Mouse (Mus musculus): ENCODE measurements around the gene Rbfox1. TPM values are rescaled to one million over a fixed set of nuclear protein-coding genes. Genes with fewer than 3 reads are reported as not detected.

Gene Rbfox1
- polyA plus RNA-seq, 1 experiment from 2014 or later: 3.3 TPM

DNA sequence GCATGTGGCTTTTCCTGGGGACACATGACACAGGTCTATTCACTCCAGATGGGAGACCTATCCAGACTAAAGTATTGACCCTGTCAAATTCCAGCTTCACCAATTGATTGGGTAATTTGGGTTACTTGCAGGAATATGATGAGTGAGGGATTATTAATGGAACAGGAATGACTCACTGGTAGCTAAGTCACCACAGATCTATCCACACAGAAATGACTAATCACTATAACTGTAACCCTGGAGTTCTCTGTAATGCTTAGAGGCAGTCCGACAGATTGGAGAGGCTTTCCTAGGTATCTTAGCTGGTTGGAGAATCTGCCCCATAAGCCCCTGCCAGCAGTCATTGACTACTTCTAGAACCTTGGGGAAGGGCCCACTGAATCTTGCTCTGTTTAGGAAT, 827.2 kb downstream of the Rbfox1 start:
- no peak for TF ChIP-seq CTCF (IDR thresholded peaks at IDR 0.05; ENCODE audit: low read depth)
- no peak for DNase-seq (ENCODE audit: low spot score)
- no peak overlapping the region for H3K9ac ChIP-seq (ENCODE audit: low read depth, low read length)
- WGBS: 86% methylated on average over 1 of the region's 1 CpGs
- no peak overlapping the region for H3K27ac ChIP-seq
- no peak overlapping the region for H3K4me3 ChIP-seq (replicated peaks; ENCODE audit: low read depth, low read length)
- no peak for ATAC-seq (replicated peaks; ENCODE audit: low FRiP score, low read depth)
- no peaks in the 10 kb centered on the region for H3K9me3 ChIP-seq (replicated peaks; ENCODE audit: low read length)
- H3K4me1 ChIP-seq (replicated peaks; ENCODE audit: insufficient read depth, low read length): no peaks in the 10 kb centered on the region
- H3K27me3 ChIP-seq (ENCODE audit: insufficient read depth, low read length): no peaks in the 10 kb centered on the region
- H3K36me3 ChIP-seq (ENCODE audit: insufficient read depth, low read length): no peaks in the 10 kb centered on the region
- no peak overlapping the region for H3K4me2 ChIP-seq (ENCODE audit: low read length)

DNA sequence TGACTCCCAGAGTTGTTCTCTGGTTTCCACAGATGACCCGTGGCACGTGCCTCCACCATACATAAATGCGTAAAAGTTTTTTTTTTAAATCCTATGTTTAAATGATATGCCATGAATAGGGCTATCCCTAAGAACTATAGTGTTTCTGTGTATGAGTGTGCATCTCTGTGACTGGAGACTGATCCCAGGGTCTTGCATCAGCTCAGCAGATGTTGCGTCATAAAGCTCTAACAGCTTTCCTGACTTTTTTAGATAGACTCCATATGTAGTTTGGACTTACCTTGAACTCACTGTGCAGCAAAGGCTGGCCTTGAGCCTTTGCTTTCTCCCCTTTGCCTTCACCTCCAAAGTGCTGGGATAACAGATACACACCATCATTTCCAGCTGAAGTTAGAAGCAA, 830.1 kb downstream of the Rbfox1 start:
- Histone ChIP-seq H3K36me3 (ENCODE audit: insufficient read depth, low read length) (no peaks in the 10 kb centered on the region), H3K4me3 (replicated peaks; ENCODE audit: low read depth, low read length) (no peak overlapping the region), H3K9ac (ENCODE audit: low read depth, low read length) (no peak overlapping the region), H3K27me3 (ENCODE audit: insufficient read depth, low read length) (no peaks in the 10 kb centered on the region), H3K4me1 (replicated peaks; ENCODE audit: insufficient read depth, low read length) (no peaks in the 10 kb centered on the region), H3K9me3 (replicated peaks; ENCODE audit: low read length) (no peaks in the 10 kb centered on the region), H3K4me2 (ENCODE audit: low read length) (no peak overlapping the region), H3K27ac (no peak overlapping the region)
- 88% methylated on average over 4 of the region's 4 CpGs for WGBS
- DNase-seq (ENCODE audit: low spot score) (no peak), ATAC-seq (replicated peaks; ENCODE audit: low FRiP score, low read depth) (no peak)
- no peak for TF ChIP-seq CTCF (IDR thresholded peaks at IDR 0.05; ENCODE audit: low read depth)

DNA sequence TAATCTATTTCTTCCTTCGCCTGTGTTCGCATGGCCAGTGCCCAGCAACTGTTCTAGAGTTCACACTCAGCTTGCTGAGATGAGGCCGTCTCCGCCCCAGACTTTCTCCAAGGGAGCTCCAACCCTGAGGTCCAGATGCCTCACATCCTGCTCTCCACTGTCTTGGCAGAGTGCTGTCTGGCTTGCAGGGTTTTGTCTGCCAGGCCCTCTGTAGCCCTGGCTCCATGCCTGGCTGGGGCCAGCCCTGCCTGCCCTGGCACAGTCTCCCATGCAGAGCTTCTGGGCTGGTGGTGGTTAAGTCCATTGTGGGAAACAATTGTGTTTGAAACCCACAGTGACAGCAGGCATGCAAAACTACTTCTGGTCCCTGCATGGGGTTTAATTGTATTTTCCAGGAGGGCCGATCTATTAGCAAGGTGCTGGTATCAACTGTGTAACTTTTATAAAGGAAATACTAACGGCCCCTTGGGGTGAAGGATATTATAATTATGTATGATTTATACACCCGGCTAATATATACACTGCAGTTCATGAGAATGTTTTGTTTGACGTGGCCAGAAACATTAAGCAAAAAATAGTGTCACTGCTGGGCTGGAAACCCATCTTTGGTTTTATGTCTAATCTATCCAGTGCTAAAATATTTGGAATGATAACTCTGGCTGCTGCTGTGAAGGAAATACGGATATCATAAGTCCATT, 831.2 kb downstream of the Rbfox1 start:
- H3K4me2 ChIP-seq (ENCODE audit: low read length): no peak overlapping the region
- 83% methylated on average over 9 of the region's 9 CpGs for WGBS

DNA sequence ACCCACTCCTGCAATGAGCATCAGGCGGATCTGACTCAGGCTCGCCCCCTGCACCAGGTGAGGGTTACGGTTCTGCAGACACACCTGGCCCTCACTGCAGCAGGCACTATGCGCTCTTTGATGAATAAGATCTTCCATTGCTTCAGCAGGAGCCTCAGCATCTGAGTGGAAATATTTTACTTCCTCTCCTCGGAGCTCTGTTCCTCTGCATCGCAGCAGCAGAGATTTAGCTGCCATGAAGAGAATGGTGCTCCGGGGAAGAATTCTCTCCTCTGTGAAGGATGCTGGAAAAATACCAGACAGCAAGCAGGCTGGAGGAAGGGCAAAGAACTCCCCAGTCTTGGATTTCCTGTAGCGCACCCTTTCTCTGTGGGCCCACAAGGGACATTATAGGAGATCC, 833.9 kb downstream of the Rbfox1 start:
- Histone ChIP-seq H3K27ac (no peak overlapping the region), H3K4me2 (ENCODE audit: low read length) (no peak overlapping the region), H3K4me1 (replicated peaks; ENCODE audit: insufficient read depth, low read length) (no peaks in the 10 kb centered on the region), H3K27me3 (ENCODE audit: insufficient read depth, low read length) (no peaks in the 10 kb centered on the region), H3K9ac (ENCODE audit: low read depth, low read length) (no peak overlapping the region), H3K9me3 (replicated peaks; ENCODE audit: low read length) (no peaks in the 10 kb centered on the region), H3K4me3 (replicated peaks; ENCODE audit: low read depth, low read length) (no peak overlapping the region), H3K36me3 (ENCODE audit: insufficient read depth, low read length) (no peaks in the 10 kb centered on the region)
- ATAC-seq (replicated peaks; ENCODE audit: low FRiP score, low read depth) (no peak), DNase-seq (ENCODE audit: low spot score) (no peak)
- 72% methylated on average over 8 of the region's 8 CpGs for WGBS
- TF ChIP-seq CTCF (IDR thresholded peaks at IDR 0.05; ENCODE audit: low read depth): no peak

More for the DNA sequence above, 831.2 kb downstream of the Rbfox1 start:
- TF ChIP-seq CTCF (IDR thresholded peaks at IDR 0.05; ENCODE audit: low read depth): no peak
- no peaks in the 10 kb centered on the region for H3K27me3 ChIP-seq (ENCODE audit: insufficient read depth, low read length)
- no peaks in the 10 kb centered on the region for H3K4me1 ChIP-seq (replicated peaks; ENCODE audit: insufficient read depth, low read length)
- no peak overlapping the region for H3K4me3 ChIP-seq (replicated peaks; ENCODE audit: low read depth, low read length)
- no peaks in the 10 kb centered on the region for H3K9me3 ChIP-seq (replicated peaks; ENCODE audit: low read length)
- no peak overlapping the region for H3K27ac ChIP-seq
- ATAC-seq (replicated peaks; ENCODE audit: low FRiP score, low read depth): no peak
- no peaks in the 10 kb centered on the region for H3K36me3 ChIP-seq (ENCODE audit: insufficient read depth, low read length)
- no peak overlapping the region for H3K9ac ChIP-seq (ENCODE audit: low read depth, low read length)
- no peak for DNase-seq (ENCODE audit: low spot score)

DNA sequence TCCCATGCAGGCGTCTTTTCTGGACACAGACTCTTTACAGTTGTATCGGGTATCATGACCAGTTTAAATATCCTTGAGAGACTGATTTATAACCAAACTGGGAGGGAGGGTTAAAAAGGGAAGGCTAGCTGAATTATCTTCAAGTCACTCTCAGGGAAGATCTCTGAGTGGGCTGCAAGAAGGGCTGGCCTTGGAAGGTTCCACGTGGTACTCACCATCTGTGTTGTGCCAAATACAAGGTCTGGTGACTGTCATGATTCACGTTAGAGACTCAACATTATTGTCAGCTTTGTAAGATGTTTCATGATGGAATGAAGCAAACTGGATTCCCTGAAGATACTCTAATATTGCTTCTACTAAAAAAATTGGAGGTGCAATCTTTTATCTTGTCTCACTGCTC, 847.5 kb downstream of the Rbfox1 start:
- ATAC-seq (replicated peaks; ENCODE audit: low FRiP score, low read depth): no peak

DNA sequence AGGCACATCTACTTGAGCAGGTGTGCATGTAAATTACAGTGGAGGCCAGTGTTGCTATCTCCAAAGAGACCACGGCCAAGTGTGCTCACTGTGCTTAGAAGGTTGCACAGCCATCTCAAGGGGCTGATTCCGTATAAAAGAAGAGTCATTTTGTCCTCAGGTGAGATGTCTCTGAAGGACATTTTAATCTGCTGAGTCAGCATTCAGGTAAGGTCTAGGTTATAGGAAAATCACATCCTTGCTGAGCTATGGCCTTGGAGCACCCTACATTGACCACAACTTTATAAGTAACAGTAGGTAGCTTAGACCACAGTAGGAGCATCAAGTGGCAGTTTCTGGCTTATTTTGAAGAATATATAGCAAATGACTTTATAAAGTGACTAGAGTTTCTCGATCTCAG, 848.3 kb downstream of the Rbfox1 start:
- Histone ChIP-seq H3K27me3 (ENCODE audit: insufficient read depth, low read length) (no peaks in the 10 kb centered on the region), H3K36me3 (ENCODE audit: insufficient read depth, low read length) (no peaks in the 10 kb centered on the region), H3K9ac (ENCODE audit: low read depth, low read length) (no peak overlapping the region), H3K27ac (no peak overlapping the region), H3K4me1 (replicated peaks; ENCODE audit: insufficient read depth, low read length) (no peaks in the 10 kb centered on the region), H3K4me3 (replicated peaks; ENCODE audit: low read depth, low read length) (no peak overlapping the region), H3K9me3 (replicated peaks; ENCODE audit: low read length) (no peaks in the 10 kb centered on the region), H3K4me2 (ENCODE audit: low read length) (no peak overlapping the region)
- 89% methylated on average over 3 of the region's 3 CpGs for WGBS
- TF ChIP-seq CTCF (IDR thresholded peaks at IDR 0.05; ENCODE audit: low read depth): no peak
- ATAC-seq (replicated peaks; ENCODE audit: low FRiP score, low read depth) (no peak), DNase-seq (ENCODE audit: low spot score) (no peak)

More for the DNA sequence above, 847.5 kb downstream of the Rbfox1 start:
- Histone ChIP-seq H3K9ac (ENCODE audit: low read depth, low read length) (no peak overlapping the region), H3K27me3 (ENCODE audit: insufficient read depth, low read length) (no peaks in the 10 kb centered on the region), H3K9me3 (replicated peaks; ENCODE audit: low read length) (no peaks in the 10 kb centered on the region), H3K36me3 (ENCODE audit: insufficient read depth, low read length) (no peaks in the 10 kb centered on the region), H3K4me2 (ENCODE audit: low read length) (no peak overlapping the region), H3K4me1 (replicated peaks; ENCODE audit: insufficient read depth, low read length) (no peaks in the 10 kb centered on the region), H3K4me3 (replicated peaks; ENCODE audit: low read depth, low read length) (no peak overlapping the region), H3K27ac (no peak overlapping the region)
- peak; percentile 39 for DNase-seq (ENCODE audit: low spot score)
- WGBS: 32% methylated on average over 4 of the region's 4 CpGs
- no peak for TF ChIP-seq CTCF (IDR thresholded peaks at IDR 0.05; ENCODE audit: low read depth)

DNA sequence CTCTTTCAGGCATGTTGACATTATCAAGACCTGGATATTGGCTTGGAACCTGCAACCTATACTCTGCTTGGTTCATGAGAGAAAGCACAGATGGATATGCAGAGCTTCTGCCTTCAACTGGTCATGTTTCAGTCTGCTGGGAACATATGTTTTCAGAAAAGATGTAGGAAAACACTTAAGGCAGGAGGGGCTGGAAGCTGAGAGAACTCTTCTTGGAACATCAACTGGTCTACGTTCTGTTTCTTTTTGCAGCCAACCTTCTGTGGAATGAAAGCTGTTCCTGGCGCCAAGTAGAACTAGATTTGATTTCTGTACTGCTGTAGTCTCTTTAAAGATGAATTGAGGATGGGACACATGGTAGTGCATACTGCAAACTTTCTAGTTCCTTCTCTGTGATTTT, 851.4 kb downstream of the Rbfox1 start:
- H3K27ac ChIP-seq: no peak overlapping the region
- no peaks in the 10 kb centered on the region for H3K27me3 ChIP-seq (ENCODE audit: insufficient read depth, low read length)
- H3K9me3 ChIP-seq (replicated peaks; ENCODE audit: low read length): no peaks in the 10 kb centered on the region
- no peak overlapping the region for H3K4me3 ChIP-seq (replicated peaks; ENCODE audit: low read depth, low read length)
- TF ChIP-seq CTCF (IDR thresholded peaks at IDR 0.05; ENCODE audit: low read depth): no peak
- 90% methylated on average over 2 of the region's 2 CpGs for WGBS
- no peaks in the 10 kb centered on the region for H3K4me1 ChIP-seq (replicated peaks; ENCODE audit: insufficient read depth, low read length)
- no peaks in the 10 kb centered on the region for H3K36me3 ChIP-seq (ENCODE audit: insufficient read depth, low read length)
- H3K9ac ChIP-seq (ENCODE audit: low read depth, low read length): no peak overlapping the region
- DNase-seq (ENCODE audit: low spot score) (no peak), ATAC-seq (replicated peaks; ENCODE audit: low FRiP score, low read depth) (no peak)
- H3K4me2 ChIP-seq (ENCODE audit: low read length): no peak overlapping the region

Measured in kidney, postnatal 0 days (tissue).